In genomic region chr14:22260033-22260419, GRCm38 (mm10) we compare ENCODE assay signal across 22 mouse cellular contexts.
DNase-seq lines count a peak whose midpoint lies in the region; ATAC-seq lines count a peak whose summit lies in the region.
"Had no signal": no experiment of that assay in that cellular context is flagged by ENCODE, and none has a peak within 500 bp of the region (broad histone marks: within the 10 kb centered on the region; RNA-seq: fewer than 3 reads in every experiment).

No protein-coding gene starts in this region.

- H3K36me3 ChIP-seq in forebrain, embryonic 13.5 days (ENCODE audit: poor library complexity, severe bottlenecking) = no peaks in the 10 kb centered on the region
- H3K36me3 ChIP-seq in forebrain, embryonic 14.5 days (ENCODE audit: control insufficient read depth, insufficient read depth, low read length) = no peaks in the 10 kb centered on the region
- H3K36me3 ChIP-seq in midbrain, embryonic 14.5 days (ENCODE audit: control insufficient read depth, insufficient read depth, low read length) = no peaks in the 10 kb centered on the region
- H3K36me3 ChIP-seq in midbrain, embryonic 11.5 days (ENCODE audit: control insufficient read depth, insufficient read depth, low read length) = no peaks in the 10 kb centered on the region
- no peaks in the 10 kb centered on the region for H3K36me3 ChIP-seq in stomach, embryonic 16.5 days (ENCODE audit: control insufficient read depth, insufficient read depth, low read length)
- H3K36me3 ChIP-seq: embryonic facial prominence, embryonic 12.5 days; G1E; limb, embryonic 15.5 days; liver, embryonic 15.5 days had no signal

- peaks cover 16% of the 10 kb centered on the region for H3K4me1 ChIP-seq in forebrain, embryonic 13.5 days
- H3K4me1 ChIP-seq in forebrain, embryonic 14.5 days (ENCODE audit: control insufficient read depth, insufficient read depth, low read length) = peaks cover 9% of the 10 kb centered on the region
- H3K4me1 ChIP-seq in midbrain, embryonic 14.5 days (ENCODE audit: control insufficient read depth, insufficient read depth, low read length) = peaks cover 10% of the 10 kb centered on the region; the same call in 1 of the 2 replicates
- peaks cover 2% of the 10 kb centered on the region; the same call in 1 of the 2 replicates for H3K4me1 ChIP-seq in midbrain, embryonic 11.5 days (ENCODE audit: control insufficient read depth, insufficient read depth, low read length)
- peaks cover 8% of the 10 kb centered on the region; the same call in 1 of the 2 replicates for H3K4me1 ChIP-seq in stomach, embryonic 16.5 days (ENCODE audit: control insufficient read depth, insufficient read depth, low read length)
- H3K4me1 ChIP-seq: liver, embryonic 15.5 days had no signal

- ATAC-seq in forebrain, embryonic 13.5 days = no peak
- ATAC-seq in forebrain, embryonic 14.5 days = no peak
- ATAC-seq in midbrain, embryonic 14.5 days (ENCODE audit: low FRiP score, low TSS enrichment) = no peak
- no peak for ATAC-seq in midbrain, embryonic 11.5 days (ENCODE audit: low FRiP score)
- ATAC-seq in stomach, embryonic 16.5 days (ENCODE audit: insufficient read depth, low FRiP score) = no peak
- ATAC-seq: inflammation-experienced regulatory T-cells, adult 6 months had no signal

- no peak for DNase-seq in forebrain, embryonic 14.5 days (ENCODE audit: low spot score)
- peak; percentile 16 for DNase-seq in kidney, postnatal 14 days
- no peak for DNase-seq in kidney, postnatal 36 days
- DNase-seq in midbrain, embryonic 14.5 days = peak; percentile 27
- DNase-seq in midbrain, embryonic 11.5 days (ENCODE audit: low spot score, missing footprints) = no peak
- DNase-seq in B cell, adult 2 months = no peak
- DNase-seq: adrenal gland, postnatal 14 days; cerebellum, adult 9-11 months; kidney, adult 9 months; layer of hippocampus, postnatal 36 days; right cerebral cortex, postnatal 14 days; spleen, adult 18-20 months; thymus, adult 2 months had no signal

- peaks cover 20% of the 10 kb centered on the region for H3K27me3 ChIP-seq in forebrain, embryonic 13.5 days
- H3K27me3 ChIP-seq in forebrain, embryonic 14.5 days (replicated peaks; ENCODE audit: control insufficient read depth, insufficient read depth, low read length) = no peaks in the 10 kb centered on the region
- H3K27me3 ChIP-seq in midbrain, embryonic 14.5 days (ENCODE audit: control insufficient read depth, insufficient read depth, low read length) = no peaks in the 10 kb centered on the region
- no peaks in the 10 kb centered on the region for H3K27me3 ChIP-seq in midbrain, embryonic 11.5 days (ENCODE audit: control insufficient read depth, insufficient read depth, low read length)
- H3K27me3 ChIP-seq in stomach, embryonic 16.5 days (ENCODE audit: control insufficient read depth, insufficient read depth, low read length) = no peaks in the 10 kb centered on the region
- H3K27me3 ChIP-seq: embryonic facial prominence, embryonic 12.5 days; limb, embryonic 15.5 days; liver, embryonic 15.5 days had no signal

- no peak overlapping the region for H3K4me3 ChIP-seq in forebrain, embryonic 13.5 days
- H3K4me3 ChIP-seq in forebrain, embryonic 14.5 days (ENCODE audit: low read depth, low read length) = no peak overlapping the region
- no peak overlapping the region for H3K4me3 ChIP-seq in midbrain, embryonic 14.5 days (replicated peaks; ENCODE audit: low read depth, low read length)
- no peak overlapping the region for H3K4me3 ChIP-seq in midbrain, embryonic 11.5 days (ENCODE audit: low read depth, low read length)
- no peak overlapping the region for H3K4me3 ChIP-seq in stomach, embryonic 16.5 days (replicated peaks; ENCODE audit: low read length)
- H3K4me3 ChIP-seq: embryonic facial prominence, embryonic 12.5 days; erythroblast, embryonic 14.5 days; limb, embryonic 15.5 days; liver, embryonic 15.5 days had no signal

- no peak overlapping the region for H3K9ac ChIP-seq in forebrain, embryonic 13.5 days
- no peak overlapping the region for H3K9ac ChIP-seq in forebrain, embryonic 14.5 days (ENCODE audit: low read length)
- no peak overlapping the region for H3K9ac ChIP-seq in midbrain, embryonic 14.5 days (replicated peaks; ENCODE audit: low read length)
- no peak overlapping the region for H3K9ac ChIP-seq in midbrain, embryonic 11.5 days (ENCODE audit: low read length)
- no peak overlapping the region for H3K9ac ChIP-seq in stomach, embryonic 16.5 days (ENCODE audit: low read length)
- H3K9ac ChIP-seq: embryonic facial prominence, embryonic 12.5 days; limb, embryonic 15.5 days; liver, embryonic 15.5 days had no signal

- no peaks in the 10 kb centered on the region for H3K9me3 ChIP-seq in forebrain, embryonic 13.5 days (replicated peaks)
- H3K9me3 ChIP-seq in forebrain, embryonic 14.5 days (replicated peaks; ENCODE audit: control insufficient read depth, low read length) = no peaks in the 10 kb centered on the region
- H3K9me3 ChIP-seq in midbrain, embryonic 14.5 days (ENCODE audit: control insufficient read depth, low read length) = no peaks in the 10 kb centered on the region
- H3K9me3 ChIP-seq in midbrain, embryonic 11.5 days (ENCODE audit: control insufficient read depth, low read length) = no peaks in the 10 kb centered on the region
- H3K9me3 ChIP-seq in stomach, embryonic 16.5 days (replicated peaks; ENCODE audit: control insufficient read depth, low read length) = no peaks in the 10 kb centered on the region
- H3K9me3 ChIP-seq: embryonic facial prominence, embryonic 12.5 days; G1E; limb, embryonic 15.5 days; liver, embryonic 15.5 days had no signal

- WGBS in forebrain, embryonic 13.5 days = 64% methylated on average over 5 of the region's 5 CpGs
- 61% methylated on average over 5 of the region's 5 CpGs for WGBS in forebrain, embryonic 14.5 days
- WGBS in midbrain, embryonic 14.5 days = 59% methylated on average over 5 of the region's 5 CpGs
- WGBS in midbrain, embryonic 11.5 days = 72% methylated on average over 5 of the region's 5 CpGs
- 27% methylated on average over 5 of the region's 5 CpGs for WGBS in stomach, embryonic 16.5 days

- H3K4me2 ChIP-seq in forebrain, embryonic 13.5 days = 0 out of 2 replicates have a peak overlapping the region, but pooled peaks have one; percentile 28
- no peak overlapping the region for H3K4me2 ChIP-seq in forebrain, embryonic 14.5 days (ENCODE audit: low read length)
- no peak overlapping the region for H3K4me2 ChIP-seq in midbrain, embryonic 14.5 days (ENCODE audit: low read length)
- no peak overlapping the region for H3K4me2 ChIP-seq in midbrain, embryonic 11.5 days
- H3K4me2 ChIP-seq in stomach, embryonic 16.5 days (ENCODE audit: low read depth, low read length) = peak overlapping the region; percentile 16; the same call in 1 of the 2 replicates
- H3K4me2 ChIP-seq: embryonic facial prominence, embryonic 12.5 days; heart, embryonic 11.5 days; limb, embryonic 15.5 days; liver, embryonic 15.5 days had no signal

- H3K27ac ChIP-seq in forebrain, embryonic 13.5 days = peak overlapping the region; percentile 70; the same call in 1 of the 2 replicates
- H3K27ac ChIP-seq in forebrain, embryonic 14.5 days (ENCODE audit: low read depth, low read length) = no peak overlapping the region
- H3K27ac ChIP-seq in midbrain, embryonic 14.5 days (replicated peaks; ENCODE audit: low read depth, low read length) = 0 out of 2 replicates have a peak overlapping the region, but pooled peaks have one; percentile 54
- H3K27ac ChIP-seq in midbrain, embryonic 11.5 days (ENCODE audit: low read depth, low read length) = no peak overlapping the region
- no peak overlapping the region for H3K27ac ChIP-seq in stomach, embryonic 16.5 days (ENCODE audit: low read length)
- H3K27ac ChIP-seq: embryonic facial prominence, embryonic 12.5 days; limb, embryonic 15.5 days; liver, embryonic 15.5 days had no signal

Comparison
In these comparisons a context has a peak if more than half of its experiments do, and no peak if none do; other contexts are left out.
1. H3K27ac ChIP-seq: peak in forebrain, embryonic 13.5 days (single experiment) and midbrain, embryonic 14.5 days (single experiment); none in forebrain, embryonic 14.5 days (single experiment), midbrain, embryonic 11.5 days (single experiment) and stomach, embryonic 16.5 days (single experiment).
2. H3K4me2 ChIP-seq: peak in forebrain, embryonic 13.5 days (single experiment) and stomach, embryonic 16.5 days (single experiment); none in forebrain, embryonic 14.5 days (single experiment), midbrain, embryonic 14.5 days (single experiment) and midbrain, embryonic 11.5 days (single experiment).
3. DNase-seq: peak in kidney, postnatal 14 days (single experiment) and midbrain, embryonic 14.5 days (single experiment); none in forebrain, embryonic 14.5 days (single experiment), kidney, postnatal 36 days (0 of 2), midbrain, embryonic 11.5 days (single experiment) and B cell, adult 2 months (0 of 2).